In genomic region chr3:103278561-103279181, GRCm38 (mm10) we compare ENCODE assay signal across 8 mouse cellular contexts. TPM values are rescaled to one million over a fixed set of nuclear protein-coding genes. Genes with fewer than 3 reads are reported as not detected.
DNase-seq lines count a peak whose midpoint lies in the region; ATAC-seq and TF ChIP-seq lines count a peak whose summit lies in the region.

No protein-coding gene starts in this region.

- ATAC-seq in cerebellum, adult (ENCODE audit: insufficient number of reproducible peaks, low FRiP score, low TSS enrichment): no peak
- peak; percentile 66 for ATAC-seq in megakaryocyte, adult 5-6 weeks (ENCODE audit: poor library complexity, severe bottlenecking)
- no peak; the same call in 1 of the 2 replicates for ATAC-seq in stomach, postnatal 0 days (ENCODE audit: low FRiP score, low TSS enrichment)

- H3K36me3 ChIP-seq in C2C12 (ENCODE audit: control insufficient read depth, insufficient read depth): peaks cover 4% of the 10 kb centered on the region
- no peaks in the 10 kb centered on the region for H3K36me3 ChIP-seq in stomach, postnatal 0 days (ENCODE audit: control insufficient read depth, insufficient read depth, low read length)

- WGBS in cerebellum, adult 2 months: 12% methylated on average over 11 of the region's 11 CpGs
- WGBS in stomach, postnatal 0 days: 4% methylated on average over 11 of the region's 11 CpGs

- H3K79me2 ChIP-seq in C2C12 (ENCODE audit: control insufficient read depth, insufficient read depth): peaks cover 39% of the 10 kb centered on the region

- TF ChIP-seq EP300 in stomach, postnatal 0 days (optimal IDR thresholded peaks at IDR 0.05): no peak

- H3K4me1 ChIP-seq in cerebellum, adult 2 months (ENCODE audit: control insufficient read depth, insufficient read depth, low read length): no peaks in the 10 kb centered on the region
- 0 out of 2 replicates have a peak, but pooled peaks cover 2% of the 10 kb centered on the region for H3K4me1 ChIP-seq in stomach, postnatal 0 days (replicated peaks; ENCODE audit: control insufficient read depth, insufficient read depth)

- no peak for TF ChIP-seq CTCF in C2C12 (IDR thresholded peaks at IDR 0.05; ENCODE audit: control insufficient read depth, insufficient read depth, insufficient read length)
- no peak for TF ChIP-seq CTCF in cerebellum, adult 2 months (IDR thresholded peaks at IDR 0.05; ENCODE audit: borderline replicate concordance, insufficient read depth, low read depth, low read length)
- no peak for TF ChIP-seq CTCF in stomach, postnatal 0 days (IDR thresholded peaks at IDR 0.05; ENCODE audit: low read depth)

- peak overlapping the region; percentile 71 for H3K4me3 ChIP-seq in C2C12 (ENCODE audit: insufficient read depth, poor library complexity, severe bottlenecking)
- H3K4me3 ChIP-seq in cerebellum, adult 2 months (replicated peaks; ENCODE audit: insufficient read depth, low read depth, low read length): peak overlapping the region; percentile 79
- peak overlapping the region; percentile 98 for H3K4me3 ChIP-seq in stomach, postnatal 0 days (ENCODE audit: low read depth, low read length)

- H3ac ChIP-seq in C2C12 (ENCODE audit: control insufficient read depth, insufficient read length, low read depth): peak overlapping the region; percentile 26

- peak overlapping the region; percentile 84 for H3K27ac ChIP-seq in cerebellum, adult 2 months (ENCODE audit: insufficient read depth, low read length)
- peak overlapping the region; percentile 96 for H3K27ac ChIP-seq in stomach, postnatal 0 days (replicated peaks)

- DNase-seq in cerebellum, adult 18-20 months: peak; percentile 21 to 49
- DNase-seq in cerebellum, adult 2 months: peak in 1 of 2 experiments; percentile 51
- DNase-seq in frontal cortex, postnatal 10 days (ENCODE audit: low spot score in 2 of 2): peak; percentile 17 to 29
- DNase-seq in kidney, postnatal 10 days: peak; percentile 32
- peak; percentile 61 for DNase-seq in stomach, postnatal 0 days (ENCODE audit: low spot score)

- H3K9ac ChIP-seq in stomach, postnatal 0 days (ENCODE audit: low read length): peak overlapping the region; percentile 97

- H3K27me3 ChIP-seq in C2C12 (ENCODE audit: control insufficient read depth, insufficient read depth, insufficient read length): no peaks in the 10 kb centered on the region
- H3K27me3 ChIP-seq in cerebellum, adult 2 months (ENCODE audit: control insufficient read depth, insufficient read depth, low read length): no peaks in the 10 kb centered on the region
- H3K27me3 ChIP-seq in stomach, postnatal 0 days (ENCODE audit: control insufficient read depth, insufficient read depth, low read length): no peaks in the 10 kb centered on the region

- H3K4me2 ChIP-seq in stomach, postnatal 0 days (replicated peaks; ENCODE audit: low read depth): peak overlapping the region; percentile 56

- TF ChIP-seq POLR2A in cerebellum, adult 2 months (IDR thresholded peaks at IDR 0.05; ENCODE audit: borderline replicate concordance, insufficient read depth, low read length): no peak

- H3K79me3 ChIP-seq in C2C12 (ENCODE audit: low read depth): peaks cover 36% of the 10 kb centered on the region

- no peaks in the 10 kb centered on the region for H3K9me3 ChIP-seq in stomach, postnatal 0 days (ENCODE audit: control insufficient read depth, low read length)

TF ChIP-seq in C2C12, 6 proteins besides CTCF, POLR2A, EP300 and RAD21:
- TF ChIP-seq FOSL1 (IDR thresholded peaks at IDR 0.05; ENCODE audit: insufficient read depth, low read length, poor library complexity, severe bottlenecking) (no peak), MAX (IDR thresholded peaks at IDR 0.05) (no peak), USF1 (IDR thresholded peaks at IDR 0.05; ENCODE audit: low read depth) (no peak)

RNA-seq across cellular contexts. Expression of gene Trim33, which starts 0.4 kb away (rescaled TPM):
- 6.2 TPM for polyA plus RNA-seq in C2C12 (2012; fragmentation: generic; extraction: Trizol)
- polyA plus RNA-seq in cerebellum, adult 2 months (2012; rRNA removed): 18.1 and 18.5 TPM in 2 replicates
- total RNA-seq in megakaryocyte, adult 5-6 weeks (2015): 88.5 and 89.6 TPM in 2 replicates
- 42.5 and 47.5 TPM in 2 replicates for total RNA-seq in megakaryocyte, adult 5-6 weeks (2017)
- 7.3 and 7.5 TPM in 2 replicates for polyA plus RNA-seq in stomach, postnatal 0 days (2015; fragmentation: Nextera tagmentation; extraction: Ambion mirVana)
